Mouse (Mus musculus): ENCODE measurements around the gene Tanc2.

Tanc2 gene

GRCm38 (mm10) chr11:105589877-105590641 lies at the start of gene Tanc2:
Gene Tanc2 (plus strand): TSS chr11:105589986.
- no peak for DNase-seq (ENCODE audit: extremely low read depth, low read depth)

GRCm38 (mm10) chr11:105540781-105541180 lies 49.0 kb upstream of the Tanc2 start:
- DNase-seq (ENCODE audit: extremely low read depth, low read depth): no peak

- no peak for DNase-seq (ENCODE audit: extremely low read depth, low read depth)
Measured at GRCm38 (mm10) chr11:105541366-105541765, 48.4 kb upstream of the Tanc2 start.

GRCm38 (mm10) chr11:105542129-105542528 lies 47.7 kb upstream of the Tanc2 start:
- peak; percentile 3 for DNase-seq (ENCODE audit: extremely low read depth, low read depth)

- DNase-seq (ENCODE audit: extremely low read depth, low read depth): no peak
Measured at GRCm38 (mm10) chr11:105545801-105546200, 44.0 kb upstream of the Tanc2 start.

- DNase-seq (ENCODE audit: extremely low read depth, low read depth): no peak
Measured at GRCm38 (mm10) chr11:105546393-105546792, 43.4 kb upstream of the Tanc2 start.

GRCm38 (mm10) chr11:105548383-105548782 lies 41.4 kb upstream of the Tanc2 start:
- no peak for DNase-seq (ENCODE audit: extremely low read depth, low read depth)

- DNase-seq (ENCODE audit: extremely low read depth, low read depth): no peak
Measured at GRCm38 (mm10) chr11:105549164-105550121, 40.3 kb upstream of the Tanc2 start.

- DNase-seq (ENCODE audit: extremely low read depth, low read depth): no peak
Measured at GRCm38 (mm10) chr11:105557285-105557684, 32.5 kb upstream of the Tanc2 start.

GRCm38 (mm10) chr11:105558091-105558490 lies 31.7 kb upstream of the Tanc2 start:
- DNase-seq (ENCODE audit: extremely low read depth, low read depth): no peak

GRCm38 (mm10) chr11:105558803-105559505 lies 30.8 kb upstream of the Tanc2 start:
- no peak for DNase-seq (ENCODE audit: extremely low read depth, low read depth)

GRCm38 (mm10) chr11:105563546-105563945 lies 26.2 kb upstream of the Tanc2 start:
- DNase-seq (ENCODE audit: extremely low read depth, low read depth): no peak

GRCm38 (mm10) chr11:105567221-105567641 lies 22.6 kb upstream of the Tanc2 start:
- no peak for DNase-seq (ENCODE audit: extremely low read depth, low read depth)

- no peak for DNase-seq (ENCODE audit: extremely low read depth, low read depth)
Measured at GRCm38 (mm10) chr11:105571996-105572395, 17.8 kb upstream of the Tanc2 start.

- no peak for DNase-seq (ENCODE audit: extremely low read depth, low read depth)
Measured at GRCm38 (mm10) chr11:105574241-105574640, 15.5 kb upstream of the Tanc2 start.

GRCm38 (mm10) chr11:105577211-105577610 lies 12.6 kb upstream of the Tanc2 start:
- no peak for DNase-seq (ENCODE audit: extremely low read depth, low read depth)

GRCm38 (mm10) chr11:105582020-105582419 lies 7.8 kb upstream of the Tanc2 start:
- DNase-seq (ENCODE audit: extremely low read depth, low read depth): no peak

- no peak for DNase-seq (ENCODE audit: extremely low read depth, low read depth)
Measured at GRCm38 (mm10) chr11:105589231-105589876, 432 bp upstream of the Tanc2 start.

GRCm38 (mm10) chr11:105591905-105592304 lies 2.1 kb downstream of the Tanc2 start:
- DNase-seq (ENCODE audit: extremely low read depth, low read depth): peak; percentile 9

- DNase-seq (ENCODE audit: extremely low read depth, low read depth): no peak
Measured at GRCm38 (mm10) chr11:105602177-105602576, 12.4 kb downstream of the Tanc2 start.

- no peak for DNase-seq (ENCODE audit: extremely low read depth, low read depth)
Measured at GRCm38 (mm10) chr11:105626201-105626600, 36.4 kb downstream of the Tanc2 start.
